Mouse (Mus musculus) layer of hippocampus, postnatal 10 days (tissue): ENCODE data around the gene Ydjc. TPM values are rescaled to one million over a fixed set of nuclear protein-coding genes. Genes with fewer than 3 reads are reported as not detected.
A peak's percentile ranks its signal among the peaks of the same experiment; 100 is the strongest.

Source experiments
- DNase-seq, 2 experiments: peaks; one replicate each; pipeline ENCODE4 v3.0.0; 2021; ENCODE audit warnings: low spot score in 2 of 2
- long read RNA-seq: library from polyadenylated mRNA; stranded (forward); transcript quantifications from one replicate; pipeline ENCODE4 v2.0.0, GENCODE M21; 2023
- total RNA-seq, 2 experiments: library from RNA; stranded (reverse); gene quantifications; 2 replicates each; pipeline ENCODE4 v1.2.3; 2021

Ydjc gene
- total RNA-seq = 10 to 100 TPM; 43.3 to 49.1 TPM
- long read RNA-seq, transcript Ydjc-201 (5 exons, 1,297 nt) = major isoform, 32 of 63 reads
- long read RNA-seq, partial matches to known transcripts = 26 of 63 reads
- long read RNA-seq, other reads (novel, unspliced or antisense) = 3 of 63 reads

- no peak for DNase-seq
These were observed at the start of gene Ydjc for GRCm38 (mm10) chr16:17144339-17144738. Ydjc (plus strand) TSS chr16:17144621.

DNA sequence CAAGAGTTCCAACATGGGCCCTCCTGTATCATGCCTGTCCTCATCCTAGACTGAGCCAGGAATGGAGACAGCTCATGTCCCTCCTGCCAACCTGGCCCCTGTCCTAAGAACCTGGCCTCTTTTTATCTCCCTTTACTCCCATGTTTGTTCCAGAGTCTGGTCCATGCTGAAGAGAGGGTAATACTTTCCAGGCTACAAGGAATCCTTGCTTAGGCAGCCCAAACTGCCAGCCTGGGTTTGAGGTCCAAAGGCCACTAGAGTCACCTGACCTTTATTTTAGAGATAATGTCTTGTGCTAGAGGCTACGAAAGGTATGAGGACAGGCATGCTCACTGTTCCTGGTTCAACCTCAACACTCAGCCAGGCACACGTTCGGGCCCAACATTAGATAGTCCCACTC, 47.5 kb upstream of the Ydjc start:
- no peak for DNase-seq

DNA sequence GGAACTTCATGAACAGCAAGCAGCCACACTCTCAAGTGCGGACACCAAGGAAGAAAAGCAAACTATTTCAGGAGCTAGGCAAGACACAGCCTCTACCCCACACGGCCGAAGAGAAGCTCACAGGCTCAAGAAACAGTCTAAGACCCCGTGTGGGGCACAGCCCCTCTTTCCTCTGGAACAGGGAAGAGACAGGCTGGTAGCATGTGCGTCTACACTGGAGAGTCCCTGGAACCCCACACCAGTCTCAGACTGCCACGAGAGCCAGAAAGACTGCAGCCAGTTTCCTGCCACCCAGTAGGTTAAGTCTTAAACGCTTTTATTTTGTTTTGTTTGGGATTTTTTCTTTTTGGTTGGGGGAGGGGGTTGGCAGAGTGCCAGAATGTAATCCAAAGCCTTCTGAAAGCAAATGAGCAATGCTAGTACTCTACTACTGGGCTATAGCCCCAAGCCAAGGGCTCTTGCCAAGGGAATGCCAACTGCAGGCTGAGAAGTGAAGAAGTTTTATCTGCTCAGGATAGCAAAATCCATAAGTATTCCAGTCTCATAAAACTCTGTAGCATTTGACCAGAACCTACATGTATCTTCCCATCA, 41.7 kb upstream of the Ydjc start:
- DNase-seq = peak; percentile 21 to 44

DNA sequence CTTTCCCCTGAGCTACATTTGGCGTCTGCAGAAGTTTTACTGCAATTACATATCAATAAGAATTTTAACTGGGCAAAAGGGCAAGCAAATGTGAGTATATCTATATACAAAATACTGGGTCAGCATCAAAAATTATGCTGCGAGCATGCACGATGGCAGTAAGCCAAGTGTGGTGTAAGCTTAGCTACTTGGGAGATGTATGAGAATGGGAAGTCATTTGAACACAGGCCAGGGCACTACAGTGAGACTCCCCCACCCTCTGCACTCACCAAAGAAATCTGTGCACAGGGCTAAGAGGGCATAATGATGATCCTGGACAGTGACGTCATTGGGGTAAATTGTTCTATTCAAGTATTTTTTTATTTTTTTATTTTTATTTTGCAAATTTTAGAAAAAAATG, 39.8 kb upstream of the Ydjc start:
- DNase-seq = no peak

GRCm38 (mm10) chr16:17110771-17111743, 33.4 kb upstream of the Ydjc start, which contains the start of gene Ppil2:
Ppil2 (minus strand) TSS chr16:17111257.
- DNase-seq = peak; percentile 62 to 69

GRCm38 (mm10) chr16:17117309-17117799, 27.1 kb upstream of the Ydjc start:
- DNase-seq = no peak

- no peak for DNase-seq
These were observed 22.9 kb upstream of the Ydjc start for GRCm38 (mm10) chr16:17121569-17121968.

GRCm38 (mm10) chr16:17124119-17124870, 20.1 kb upstream of the Ydjc start:
- no peak for DNase-seq

DNA sequence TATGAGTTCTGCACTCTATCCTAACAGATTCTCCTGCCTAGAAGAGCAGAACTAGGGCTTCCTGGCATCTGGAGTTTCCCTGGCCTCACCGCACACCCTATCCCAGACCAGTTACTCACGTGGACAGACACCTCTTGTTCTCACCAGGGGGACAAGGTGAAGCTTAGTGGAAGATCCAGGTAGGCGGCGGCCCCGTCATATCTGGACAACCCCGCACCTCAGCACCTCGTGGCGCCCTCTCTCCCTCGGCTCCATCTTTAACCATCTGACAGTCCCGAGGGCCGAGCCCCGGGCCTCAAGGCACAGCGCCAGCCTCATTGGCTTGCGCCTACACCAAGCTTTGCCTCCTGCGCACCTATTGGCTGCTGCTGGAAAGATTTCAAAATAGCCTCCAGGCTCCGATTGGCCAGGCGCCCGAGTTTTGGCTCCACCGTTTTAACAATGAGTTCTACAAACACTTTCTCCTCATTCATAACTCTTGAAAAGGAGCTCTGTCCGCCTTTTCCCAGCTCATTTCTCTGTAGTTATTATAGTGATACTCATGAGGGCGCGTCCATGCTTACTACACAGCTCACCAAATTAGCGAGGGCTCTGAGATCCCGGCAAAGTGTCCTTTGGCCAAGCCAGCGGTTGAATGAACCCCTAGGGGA, 19.4 kb upstream of the Ydjc start, which contains the start of gene 2610318N02Rik:
2610318N02Rik (minus strand) TSS at position 297 of the 650 bp plus-strand sequence.
- DNase-seq = peak; percentile 49 to 60

- DNase-seq = peak; percentile 32 to 52
These were observed 17.1 kb upstream of the Ydjc start for GRCm38 (mm10) chr16:17127292-17127691.

DNA sequence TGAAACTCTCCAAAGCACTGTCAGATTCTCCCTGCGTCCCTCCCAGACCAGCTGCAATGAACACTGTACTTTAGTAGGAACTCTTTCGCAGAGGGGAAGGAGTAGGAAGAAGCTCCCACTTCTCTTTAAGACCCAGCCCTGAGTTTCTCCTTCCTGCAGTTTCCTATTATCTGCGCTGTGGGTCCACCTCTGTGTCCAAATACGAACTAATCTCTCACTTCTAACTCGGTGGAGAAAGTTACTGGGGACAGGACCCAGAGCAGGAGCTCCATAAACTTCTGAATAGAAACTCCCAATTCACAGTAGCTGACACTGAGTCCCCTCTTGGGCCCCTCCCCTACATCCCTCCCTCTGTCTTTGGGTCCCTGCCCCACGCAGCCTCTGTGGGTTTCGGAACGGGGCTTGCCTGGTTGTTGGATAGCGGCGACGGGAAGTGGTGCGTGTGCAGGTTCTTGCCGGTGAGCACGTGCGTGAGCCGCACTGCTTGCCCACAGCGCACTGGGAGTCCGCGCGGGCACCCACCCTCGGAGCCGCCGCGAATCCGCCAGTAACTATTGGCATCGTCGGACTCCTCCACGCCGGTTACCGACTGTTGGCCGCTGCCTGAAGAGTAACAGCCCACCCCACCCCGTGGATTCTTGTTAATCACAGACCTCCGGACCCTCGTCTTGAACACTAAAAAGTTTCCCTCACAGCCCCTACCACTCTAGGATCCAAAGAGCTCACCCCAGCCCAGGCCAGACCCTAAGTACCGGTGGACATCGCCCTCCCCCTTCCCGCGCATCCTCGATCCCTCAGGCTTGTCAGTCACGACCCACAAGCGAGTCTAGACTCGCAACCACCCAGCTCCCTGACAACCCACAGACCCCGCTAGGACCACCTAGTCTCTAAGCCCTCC, 13.0 kb upstream of the Ydjc start:
- no peak for DNase-seq

DNA sequence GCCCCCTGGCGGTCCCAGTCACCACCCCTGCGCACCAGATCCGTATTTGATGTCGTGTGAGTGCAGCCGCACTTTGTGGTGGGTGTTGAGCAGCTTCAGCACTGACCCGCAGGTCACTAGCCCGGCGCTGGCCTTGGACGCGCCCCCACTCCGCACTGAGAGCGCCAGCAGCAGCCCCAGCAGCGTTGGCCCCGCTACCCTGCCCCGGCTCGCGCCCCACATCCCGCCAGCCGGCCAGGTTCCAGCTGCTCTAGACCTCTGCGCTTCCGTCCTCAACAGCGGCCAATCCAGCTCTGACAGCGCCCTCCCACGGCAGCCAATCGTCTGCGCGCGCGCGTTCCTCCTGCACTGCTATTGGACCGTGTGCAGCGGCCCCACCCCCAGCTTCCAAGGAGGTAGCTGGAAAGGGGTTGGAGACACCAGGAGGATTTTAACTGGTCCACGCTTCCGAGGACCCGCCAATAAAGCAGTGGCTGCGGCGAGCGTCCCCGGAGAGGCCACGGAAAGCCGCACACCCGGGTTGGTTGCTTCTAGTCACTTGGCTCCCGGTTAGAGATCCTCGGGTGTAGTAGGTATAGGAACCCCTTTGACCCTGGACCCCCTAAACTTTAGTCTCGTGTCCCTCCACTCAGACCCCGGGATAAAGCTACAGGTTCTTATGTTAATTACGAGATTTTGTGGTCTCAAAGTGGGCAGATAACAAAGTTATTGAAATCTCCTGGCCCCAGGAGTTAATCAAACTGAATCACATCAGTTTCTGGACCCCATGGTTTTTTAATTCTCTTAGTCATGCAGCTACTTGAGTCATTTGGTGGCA, 12.1 kb upstream of the Ydjc start, which contains the start of gene Sdf2l1:
Sdf2l1 (minus strand) TSS at position 295 of the 817 bp plus-strand sequence.
- DNase-seq = peak; percentile 97 to 98

GRCm38 (mm10) chr16:17132906-17133200, 11.6 kb upstream of the Ydjc start:
- DNase-seq = no peak

- no peak for DNase-seq
These were observed 7.1 kb upstream of the Ydjc start for GRCm38 (mm10) chr16:17137355-17137754.

- DNase-seq = peak; percentile 74 to 79
These were observed 2.4 kb downstream of the Ydjc start, which contains the start of gene Ccdc116 for GRCm38 (mm10) chr16:17146772-17147235. Ccdc116 (minus strand) TSS chr16:17147229.

GRCm38 (mm10) chr16:17147391-17147929, 3.0 kb downstream of the Ydjc start:
- DNase-seq = peak in 1 of 2 experiments; percentile 47

DNA sequence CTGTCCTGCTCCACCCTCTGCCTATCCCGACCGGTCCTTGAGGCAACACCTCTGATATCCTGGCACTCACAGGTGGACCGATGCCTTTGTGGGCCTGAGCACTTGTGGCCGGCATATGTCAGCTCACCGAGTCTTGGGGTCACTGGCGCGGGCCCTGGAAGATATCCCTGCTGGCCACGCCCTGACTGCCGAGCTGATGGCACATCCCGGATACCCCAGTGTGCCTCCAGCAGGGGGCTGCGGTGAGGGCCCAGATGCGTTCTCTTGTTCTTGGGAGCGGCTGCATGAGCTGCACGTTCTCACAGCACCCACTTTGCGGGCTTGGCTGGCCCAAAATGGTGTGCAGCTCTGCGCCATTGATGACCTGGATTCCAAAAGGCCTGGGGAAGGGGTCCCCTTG, 3.7 kb downstream of the Ydjc start:
- peak in 1 of 2 experiments; percentile 48 for DNase-seq
